Mouse (Mus musculus): ENCODE results near the gene Casp2.

DNA sequence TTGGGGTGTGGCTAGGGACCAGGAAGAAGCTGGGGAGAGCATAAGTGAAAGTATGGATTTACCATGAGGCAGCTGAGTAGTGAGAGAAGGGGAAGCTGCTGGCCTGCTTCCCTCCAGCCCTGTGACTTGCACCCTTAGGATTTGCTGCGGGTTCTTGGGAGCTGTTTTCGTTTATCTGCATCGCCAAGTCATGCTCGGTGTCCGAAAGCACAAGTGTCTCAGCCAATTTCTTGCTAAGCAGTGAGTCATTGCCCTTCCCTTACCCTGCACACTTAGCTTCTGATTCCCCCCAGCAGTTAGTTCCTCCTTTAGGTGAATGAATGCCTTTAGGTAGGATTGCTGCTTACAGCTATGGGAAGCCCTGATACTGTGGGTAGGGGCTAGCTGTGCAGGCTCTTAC is 34.6 kb downstream of the Casp2 start:
- TF ChIP-seq CTCF (IDR thresholded peaks at IDR 0.05; ENCODE audit: low read depth, low read length): no peak
- no peak for TF ChIP-seq POLR2A (IDR thresholded peaks at IDR 0.05; ENCODE audit: insufficient read depth, low read length)

Measured in ES-Bruce4 (cell line).